Mouse (Mus musculus) MEL (cell line): ENCODE data around the gene Clec16a. TPM values are rescaled to one million over a fixed set of nuclear protein-coding genes. Genes with fewer than 3 reads are reported as not detected.

Experiments
- DNase-seq: peaks from one replicate; pipeline ENCODE4 v3.0.0; 2011; ENCODE audit warnings: low read depth, low spot score
- H3K27ac ChIP-seq: 2 replicates; pipeline ENCODE4 v1.5.1; 2012; ENCODE audit warnings: low read depth, mild to moderate bottlenecking, control low read depth, low read length, moderate library complexity; ENCODE audit not compliant: control insufficient read depth
- H3K27me3 ChIP-seq, 2 experiments: fragments of 150-350 bp in 1 of 2; sonication (generic) in 1 of 2; 2 replicates each; pipeline ENCODE4 v1.6.1; 2012; ENCODE audit warnings: low read length in 2 of 2, mild to moderate bottlenecking in 2 of 2, improper control_type of control experiment in 1 of 2, moderate library complexity in 1 of 2; ENCODE audit not compliant: insufficient read depth in 2 of 2, control insufficient read depth in 1 of 2
- H3K36me3 ChIP-seq, 2 experiments: 2 replicates each; pipeline ENCODE4 v1.6.1; 2012 to 2014; ENCODE audit warnings: low read length in 2 of 2, improper control_type of control experiment in 1 of 2, inconsistent platforms in 1 of 2, mild to moderate bottlenecking in 1 of 2; ENCODE audit not compliant: insufficient read depth in 2 of 2, control insufficient read depth in 1 of 2
- H3K4me1 ChIP-seq, 2 experiments: fragments of 150-350 bp in 1 of 2; sonication (generic) in 1 of 2; 2 replicates each; pipeline ENCODE4 v1.6.1; 2012; ENCODE audit warnings: low read length in 2 of 2, improper control_type of control experiment in 1 of 2, mild to moderate bottlenecking in 1 of 2; ENCODE audit not compliant: insufficient read depth in 2 of 2, control insufficient read depth in 1 of 2
- H3K4me3 ChIP-seq, 2 experiments: fragments of 150-350 bp in 1 of 2; sonication (generic) in 1 of 2; 2 replicates each; pipeline ENCODE4 v1.5.1; 2012; ENCODE audit warnings: low read depth in 2 of 2, low read length in 2 of 2, mild to moderate bottlenecking in 2 of 2, moderate library complexity in 2 of 2, control low read depth in 1 of 2, improper control_type of control experiment in 1 of 2; ENCODE audit not compliant: control insufficient read depth in 1 of 2, insufficient read depth in 1 of 2
- H3K79me2 ChIP-seq: 2 replicates; pipeline ENCODE4 v1.6.1; 2012; ENCODE audit warnings: mild to moderate bottlenecking, low read length, moderate library complexity; ENCODE audit not compliant: control insufficient read depth, poor library complexity, insufficient read depth
- H3K9ac ChIP-seq: 2 replicates; pipeline ENCODE4 v1.6.1; 2012; ENCODE audit warnings: low read depth, mild to moderate bottlenecking, control low read depth, low read length, moderate library complexity; ENCODE audit not compliant: control insufficient read depth, poor library complexity, severe bottlenecking
- H3K9me3 ChIP-seq: fragments of 150-350 bp; sonication (generic); replicated peaks from 2 replicates; pipeline ENCODE4 v1.6.1; 2012; ENCODE audit warnings: mild to moderate bottlenecking, low read length, improper control_type of control experiment, moderate library complexity; ENCODE audit not compliant: insufficient read depth
- CHD2 ChIP-seq: IDR thresholded peaks from 2 replicates; pipeline ENCODE4 v1.6.1; 2011; ENCODE audit warnings: low read length, improper control_type of control experiment
- CTCF ChIP-seq, 3 experiments: IDR thresholded peaks in 2 of 3; conservative IDR thresholded peaks in 1 of 3; 2 replicates each; pipeline ENCODE4 v1.5.1; 2011 to 2012; ENCODE audit warnings: low read length in 3 of 3, low read depth in 2 of 3, mild to moderate bottlenecking in 2 of 3, improper control_type of control experiment in 1 of 3, inconsistent platforms in 1 of 3, mixed read lengths in 1 of 3, moderate library complexity in 1 of 3; ENCODE audit not compliant: control insufficient read depth in 1 of 3, insufficient read depth in 1 of 3, poor library complexity in 1 of 3, severe bottlenecking in 1 of 3
- GABPA ChIP-seq: IDR thresholded peaks from 2 replicates; pipeline ENCODE4 v1.6.1; 2012; ENCODE audit warnings: low read depth, mild to moderate bottlenecking, inconsistent platforms, low read length, improper control_type of control experiment, moderate library complexity
- GATA1 ChIP-seq: IDR thresholded peaks from 2 replicates; pipeline ENCODE4 v1.6.1; 2011; ENCODE audit warnings: low read depth, low read length, improper control_type of control experiment
- HCFC1 ChIP-seq: IDR thresholded peaks from 2 replicates; pipeline ENCODE4 v1.6.1; 2012; ENCODE audit warnings: low read depth, mild to moderate bottlenecking, inconsistent platforms, low read length, improper control_type of control experiment, moderate library complexity
- MAFK ChIP-seq: IDR thresholded peaks from 2 replicates; pipeline ENCODE4 v1.6.1; 2011; ENCODE audit warnings: low read depth, mild to moderate bottlenecking, low read length, improper control_type of control experiment, borderline replicate concordance
- MAX ChIP-seq: IDR thresholded peaks from 2 replicates; pipeline ENCODE4 v1.6.1; 2011; ENCODE audit warnings: low read length, improper control_type of control experiment
- MEF2A ChIP-seq: IDR thresholded peaks from 2 replicates; pipeline ENCODE4 v1.6.1; 2014; ENCODE audit warnings: low read depth, mild to moderate bottlenecking, inconsistent platforms, low read length, improper control_type of control experiment; ENCODE audit not compliant: poor library complexity, insufficient replicate concordance, severe bottlenecking; ENCODE audit errors: extremely low read depth
- NELFE ChIP-seq: IDR thresholded peaks from 2 replicates; pipeline ENCODE4 v1.6.1; 2011; ENCODE audit warnings: low read depth, low read length, improper control_type of control experiment
- NRF1 ChIP-seq: IDR thresholded peaks from 2 replicates; pipeline ENCODE4 v1.6.1; 2014; ENCODE audit warnings: low read depth, mild to moderate bottlenecking, inconsistent platforms, low read length, improper control_type of control experiment, moderate library complexity; ENCODE audit not compliant: poor library complexity, insufficient read depth, severe bottlenecking
- POLR2A ChIP-seq, 2 experiments: IDR thresholded peaks; 2 replicates each; pipeline ENCODE4 v1.6.1; 2011 to 2012; ENCODE audit warnings: low read length in 2 of 2, mild to moderate bottlenecking in 2 of 2, control low read depth in 1 of 2, improper control_type of control experiment in 1 of 2, low read depth in 1 of 2, moderate library complexity in 1 of 2; ENCODE audit not compliant: control insufficient read depth in 1 of 2, insufficient read depth in 1 of 2, poor library complexity in 1 of 2
- POLR2AphosphoS2 ChIP-seq: IDR thresholded peaks from 2 replicates; pipeline ENCODE4 v1.6.1; 2011; ENCODE audit warnings: low read length, improper control_type of control experiment
- SIN3A ChIP-seq: IDR thresholded peaks from 2 replicates; pipeline ENCODE4 v1.6.1; 2012; ENCODE audit warnings: low read length, improper control_type of control experiment, inconsistent platforms
- TBP ChIP-seq: IDR thresholded peaks from 2 replicates; pipeline ENCODE4 v1.8.0; 2011; ENCODE audit warnings: low read depth, low read length, improper control_type of control experiment
- TCF12 ChIP-seq: IDR thresholded peaks from 2 replicates; pipeline ENCODE4 v1.6.1; 2014; ENCODE audit warnings: low read depth, mild to moderate bottlenecking, inconsistent platforms, low read length, improper control_type of control experiment, moderate library complexity
- UBTF ChIP-seq: IDR thresholded peaks from 2 replicates; pipeline ENCODE4 v1.6.1; 2012; ENCODE audit warnings: low read depth, mild to moderate bottlenecking, inconsistent platforms, low read length, improper control_type of control experiment, moderate library complexity, borderline replicate concordance; ENCODE audit not compliant: insufficient read depth
- ZMIZ1 ChIP-seq: IDR thresholded peaks from 2 replicates; pipeline ENCODE4 v1.6.1; 2012; ENCODE audit warnings: low read depth, mild to moderate bottlenecking, inconsistent platforms, low read length, improper control_type of control experiment, moderate library complexity
- polyA plus RNA-seq, 2 experiments: library from polyadenylated mRNA; stranded (reverse) in 1 of 2; unstranded in 1 of 2; fragments of >175 nt in 1 of 2; fragments of >200 nt in 1 of 2; gene quantifications; 2 replicates each; pipeline versions ENCODE4 v1.2.1 to v1.2.4; 2012; ENCODE audit warnings: low replicate concordance in 2 of 2, low read depth in 1 of 2; ENCODE audit not compliant: insufficient read length in 2 of 2, insufficient read depth in 1 of 2, missing spikeins in 1 of 2
- total RNA-seq: library from RNA; depleted of rRNA; stranded (reverse); fragments of 300-350 nt; gene quantifications from 2 replicates; pipeline ENCODE4 v1.2.3, GENCODE M21; 2012

Gene Clec16a
- total and polyA plus RNA-seq, 3 experiments, result 10.4 to 49.3 (median 22.1) TPM

DNA sequence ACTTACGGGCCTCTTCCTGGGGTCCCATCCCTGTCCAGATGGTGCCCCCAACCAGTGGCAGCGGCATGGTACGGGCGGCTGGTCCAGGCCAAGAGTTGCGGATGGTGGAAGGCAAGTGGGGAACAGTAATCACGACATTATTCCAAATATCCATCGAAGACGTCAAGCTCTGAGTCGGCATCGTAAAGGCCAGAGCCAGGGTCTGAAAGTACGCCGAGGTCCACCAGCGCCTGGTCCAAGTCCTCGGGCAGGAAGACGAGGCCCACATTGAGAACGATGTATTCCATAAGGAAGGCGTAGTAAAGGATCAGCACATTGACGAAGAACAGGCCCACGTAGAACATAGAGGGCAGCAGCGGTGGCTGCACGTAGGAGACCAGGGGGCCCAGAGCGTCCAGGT lies 2.9 kb upstream of the Clec16a start:
- H3K27ac ChIP-seq, result no peak overlapping the region; the same call in 1 of the 2 replicates
- H3K79me2 ChIP-seq, result peaks cover 10% of the 10 kb centered on the region
- DNase-seq, result peak; percentile 34
- peaks cover 0 to 10% of the 10 kb centered on the region in 2 experiments; a peak in 1 of 4 replicates for H3K36me3 ChIP-seq
- H3K9ac ChIP-seq, result peak overlapping the region; percentile 82
- no peaks in the 10 kb centered on the region for H3K9me3 ChIP-seq
- peaks cover 7 to 23% of the 10 kb centered on the region in 2 experiments for H3K4me1 ChIP-seq
- peak overlapping the region; percentile 66 to 74 for H3K4me3 ChIP-seq
- H3K27me3 ChIP-seq, result no peaks in the 10 kb centered on the region
- 0 out of 2 replicates have a peak, but pooled peaks have one; percentile 27 for TF ChIP-seq MAX
- no peak for TF ChIP-seq MAFK
- no peak for TF ChIP-seq NRF1

DNA sequence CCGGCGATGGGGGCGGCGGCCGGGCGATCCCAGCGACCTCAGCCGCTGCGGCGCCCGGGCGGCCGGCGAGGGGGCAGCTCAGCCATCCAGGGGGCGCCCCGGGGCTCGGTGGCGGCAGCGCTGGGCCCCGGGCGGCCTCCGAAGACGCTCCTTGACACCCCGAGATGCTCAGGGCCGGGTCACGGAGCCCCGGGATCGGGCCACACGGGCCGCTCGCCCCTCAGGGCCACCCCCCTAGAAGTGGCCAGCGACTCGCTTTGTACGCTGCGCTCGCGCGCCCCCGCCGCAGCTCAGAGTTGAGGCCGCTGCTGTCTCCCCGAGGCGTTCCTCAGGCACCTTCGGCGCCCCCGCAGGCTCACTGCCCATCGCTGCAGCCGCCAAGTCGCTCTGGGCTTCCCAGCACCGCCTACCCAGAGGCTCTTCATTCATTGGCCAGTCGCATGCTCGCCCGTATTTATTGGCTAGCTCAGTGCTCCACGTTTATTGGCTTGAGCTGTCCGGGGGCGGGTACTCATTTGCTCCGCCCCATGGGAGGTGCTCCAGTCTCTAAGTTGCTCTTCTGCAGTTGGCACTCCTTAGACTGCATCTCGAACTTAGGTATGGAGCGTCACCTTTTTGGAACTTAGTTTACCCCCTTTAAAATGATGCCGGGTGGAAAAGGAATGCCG lies 2.3 kb upstream of the Clec16a start, which contains the start of gene Dexi:
TSS of gene Dexi (minus strand) at position 357 of the 668 bp plus-strand sequence.
- TF ChIP-seq UBTF (0 out of 2 replicates have a peak, but pooled peaks have one; percentile 23), TCF12 (peak; percentile 74), NELFE (peak; percentile 88), POLR2A (IDR thresholded peaks at IDR 0.05; ENCODE audit: control insufficient read depth in 1 of 2, insufficient read depth in 1 of 2, low read depth in 1 of 2, low read length in 2 of 2, poor library complexity in 1 of 2) (peak; percentile 90 to 94), CHD2 (no peak), SIN3A (peak; percentile 66; the same call in 1 of the 2 replicates), ZMIZ1 (peak; percentile 78), GABPA (no peak), MEF2A (no peak), MAX (peak; percentile 14; the same call in 1 of the 2 replicates), POLR2AphosphoS2 (peak; percentile 66; the same call in 1 of the 2 replicates), NRF1 (0 out of 2 replicates have a peak, but pooled peaks have one; percentile 13), CTCF (IDR thresholded peaks at IDR 0.05 in 2 of 3, conservative IDR thresholded peaks at IDR 0.05 in 1 of 3; ENCODE audit: control insufficient read depth in 1 of 3, insufficient read depth in 1 of 3, low read depth in 2 of 3, low read length in 3 of 3, poor library complexity in 1 of 3, severe bottlenecking in 1 of 3) (peak in 1 of 3 experiments; percentile 13; a peak in 1 of 6 replicates), MAFK (no peak), TBP (peak; percentile 96), HCFC1 (peak; percentile 69), GATA1 (no peak)
- Histone ChIP-seq H3K27ac (peak within 1 kb of the TSS; percentile 21; the same call in 1 of the 2 replicates), H3K36me3 (peaks cover 0 to 10% of the 10 kb centered on the region in 2 experiments; a peak in 1 of 4 replicates), H3K4me1 (peaks cover 7 to 23% of the 10 kb centered on the region in 2 experiments), H3K9me3 (no peaks in the 10 kb centered on the region), H3K79me2 (peaks cover 10% of the 10 kb centered on the region), H3K9ac (peak within 1 kb of the TSS; percentile 82), H3K4me3 (peak within 1 kb of the TSS; percentile 66 to 74), H3K27me3 (no peaks in the 10 kb centered on the region)
- DNase-seq, result peak; percentile 98
